Mouse (Mus musculus): ENCODE measurements around the gene Pde4c. TPM values are rescaled to one million over a fixed set of nuclear protein-coding genes. Genes with fewer than 3 reads are reported as not detected.

Gene Pde4c
- 0.38 and 0.55 TPM in 2 replicates for polyA plus RNA-seq (2015; fragmentation: Nextera tagmentation; extraction: Ambion mirVana)

GRCm38 (mm10) chr8:70723486-70724210 is at the start of gene Pde4c:
TSS of gene Pde4c (plus strand) at chr8:70723720.
- no peak within 1 kb of the TSS for H3K9ac ChIP-seq (ENCODE audit: low read length)
- ATAC-seq (replicated peaks; ENCODE audit: extremely low read depth, insufficient read depth, low FRiP score), result no peak
- H3K27ac ChIP-seq (ENCODE audit: low read length), result no peak within 1 kb of the TSS
- no peaks in the 10 kb centered on the region for H3K4me1 ChIP-seq (ENCODE audit: control insufficient read depth, insufficient read depth, low read length)
- no peaks in the 10 kb centered on the region for H3K9me3 ChIP-seq (replicated peaks; ENCODE audit: control insufficient read depth, low read length)
- H3K36me3 ChIP-seq (ENCODE audit: control insufficient read depth, insufficient read depth), result no peaks in the 10 kb centered on the region
- H3K4me2 ChIP-seq (ENCODE audit: low read depth, low read length), result no peak within 1 kb of the TSS
- no peak within 1 kb of the TSS for H3K4me3 ChIP-seq (ENCODE audit: low read length)
- 54% methylated on average over 7 of the region's 7 CpGs for WGBS
- peaks cover 22% of the 10 kb centered on the region for H3K27me3 ChIP-seq (ENCODE audit: control insufficient read depth, insufficient read depth, low read length)

- H3K27ac ChIP-seq (ENCODE audit: low read length), result peak overlapping the region; percentile 94
- no peaks in the 10 kb centered on the region for H3K9me3 ChIP-seq (replicated peaks; ENCODE audit: control insufficient read depth, low read length)
- no peak for ATAC-seq (replicated peaks; ENCODE audit: extremely low read depth, insufficient read depth, low FRiP score)
- H3K4me1 ChIP-seq (ENCODE audit: control insufficient read depth, insufficient read depth, low read length), result peaks cover 14% of the 10 kb centered on the region
- H3K36me3 ChIP-seq (ENCODE audit: control insufficient read depth, insufficient read depth), result peaks cover 11% of the 10 kb centered on the region
- H3K27me3 ChIP-seq (ENCODE audit: control insufficient read depth, insufficient read depth, low read length), result no peaks in the 10 kb centered on the region
- peak overlapping the region; percentile 81 for H3K9ac ChIP-seq (ENCODE audit: low read length)
- peak overlapping the region; percentile 79 for H3K4me3 ChIP-seq (ENCODE audit: low read length)
- peak overlapping the region; percentile 90 for H3K4me2 ChIP-seq (ENCODE audit: low read depth, low read length)
- WGBS, result 77% methylated on average over 3 of the region's 3 CpGs
These were observed 49.4 kb upstream of the Pde4c start for GRCm38 (mm10) chr8:70674109-70674508.

- 72% methylated on average over 4 of the region's 4 CpGs for WGBS
- H3K27ac ChIP-seq (ENCODE audit: low read length), result peak overlapping the region; percentile 94
- H3K4me1 ChIP-seq (ENCODE audit: control insufficient read depth, insufficient read depth, low read length), result peaks cover 15% of the 10 kb centered on the region
- H3K4me2 ChIP-seq (ENCODE audit: low read depth, low read length), result peak overlapping the region; percentile 90
- peak overlapping the region; percentile 81 for H3K9ac ChIP-seq (ENCODE audit: low read length)
- H3K9me3 ChIP-seq (replicated peaks; ENCODE audit: control insufficient read depth, low read length), result no peaks in the 10 kb centered on the region
- no peak overlapping the region for H3K4me3 ChIP-seq (ENCODE audit: low read length)
- no peak for ATAC-seq (replicated peaks; ENCODE audit: extremely low read depth, insufficient read depth, low FRiP score)
- H3K27me3 ChIP-seq (ENCODE audit: control insufficient read depth, insufficient read depth, low read length), result no peaks in the 10 kb centered on the region
- H3K36me3 ChIP-seq (ENCODE audit: control insufficient read depth, insufficient read depth), result peaks cover 13% of the 10 kb centered on the region
These were observed 48.8 kb upstream of the Pde4c start for GRCm38 (mm10) chr8:70674716-70675115.

- Histone ChIP-seq H3K4me3 (ENCODE audit: low read length) (no peak overlapping the region), H3K4me2 (ENCODE audit: low read depth, low read length) (no peak overlapping the region), H3K27me3 (ENCODE audit: control insufficient read depth, insufficient read depth, low read length) (no peaks in the 10 kb centered on the region), H3K9me3 (replicated peaks; ENCODE audit: control insufficient read depth, low read length) (no peaks in the 10 kb centered on the region), H3K36me3 (ENCODE audit: control insufficient read depth, insufficient read depth) (peaks cover 13% of the 10 kb centered on the region), H3K9ac (ENCODE audit: low read length) (no peak overlapping the region), H3K4me1 (ENCODE audit: control insufficient read depth, insufficient read depth, low read length) (peaks cover 15% of the 10 kb centered on the region), H3K27ac (ENCODE audit: low read length) (peak overlapping the region; percentile 94)
- no peak for ATAC-seq (replicated peaks; ENCODE audit: extremely low read depth, insufficient read depth, low FRiP score)
- WGBS, result 59% methylated on average over 1 of the region's 1 CpGs
These were observed 48.2 kb upstream of the Pde4c start for GRCm38 (mm10) chr8:70675336-70675735.

- Histone ChIP-seq H3K9ac (ENCODE audit: low read length) (no peak overlapping the region), H3K27me3 (ENCODE audit: control insufficient read depth, insufficient read depth, low read length) (no peaks in the 10 kb centered on the region), H3K9me3 (replicated peaks; ENCODE audit: control insufficient read depth, low read length) (no peaks in the 10 kb centered on the region), H3K36me3 (ENCODE audit: control insufficient read depth, insufficient read depth) (peaks cover 13% of the 10 kb centered on the region), H3K4me3 (ENCODE audit: low read length) (no peak overlapping the region), H3K27ac (ENCODE audit: low read length) (no peak overlapping the region), H3K4me2 (ENCODE audit: low read depth, low read length) (no peak overlapping the region), H3K4me1 (ENCODE audit: control insufficient read depth, insufficient read depth, low read length) (peaks cover 19% of the 10 kb centered on the region)
- WGBS, result 91% methylated on average over 15 of the region's 15 CpGs
- ATAC-seq (replicated peaks; ENCODE audit: extremely low read depth, insufficient read depth, low FRiP score), result no peak
These were observed 46.0 kb upstream of the Pde4c start for GRCm38 (mm10) chr8:70677451-70678080.

- Histone ChIP-seq H3K27me3 (ENCODE audit: control insufficient read depth, insufficient read depth, low read length) (no peaks in the 10 kb centered on the region), H3K9me3 (replicated peaks; ENCODE audit: control insufficient read depth, low read length) (no peaks in the 10 kb centered on the region), H3K4me1 (ENCODE audit: control insufficient read depth, insufficient read depth, low read length) (peaks cover 21% of the 10 kb centered on the region), H3K4me3 (ENCODE audit: low read length) (no peak overlapping the region), H3K9ac (ENCODE audit: low read length) (no peak overlapping the region), H3K4me2 (ENCODE audit: low read depth, low read length) (no peak overlapping the region), H3K27ac (ENCODE audit: low read length) (no peak overlapping the region), H3K36me3 (ENCODE audit: control insufficient read depth, insufficient read depth) (peaks cover 13% of the 10 kb centered on the region)
- ATAC-seq (replicated peaks; ENCODE audit: extremely low read depth, insufficient read depth, low FRiP score), result no peak
These were observed 44.8 kb upstream of the Pde4c start for GRCm38 (mm10) chr8:70678679-70679078.

- Histone ChIP-seq H3K4me3 (ENCODE audit: low read length) (no peak overlapping the region), H3K9me3 (replicated peaks; ENCODE audit: control insufficient read depth, low read length) (no peaks in the 10 kb centered on the region), H3K27me3 (ENCODE audit: control insufficient read depth, insufficient read depth, low read length) (no peaks in the 10 kb centered on the region), H3K27ac (ENCODE audit: low read length) (no peak overlapping the region), H3K36me3 (ENCODE audit: control insufficient read depth, insufficient read depth) (peaks cover 13% of the 10 kb centered on the region), H3K4me1 (ENCODE audit: control insufficient read depth, insufficient read depth, low read length) (peaks cover 15% of the 10 kb centered on the region), H3K9ac (ENCODE audit: low read length) (peak overlapping the region; percentile 12; the same call in 1 of the 2 replicates), H3K4me2 (ENCODE audit: low read depth, low read length) (no peak overlapping the region)
- 90% methylated on average over 4 of the region's 4 CpGs for WGBS
- ATAC-seq (replicated peaks; ENCODE audit: extremely low read depth, insufficient read depth, low FRiP score), result no peak
These were observed 44.1 kb upstream of the Pde4c start for GRCm38 (mm10) chr8:70679404-70679803.

DNA sequence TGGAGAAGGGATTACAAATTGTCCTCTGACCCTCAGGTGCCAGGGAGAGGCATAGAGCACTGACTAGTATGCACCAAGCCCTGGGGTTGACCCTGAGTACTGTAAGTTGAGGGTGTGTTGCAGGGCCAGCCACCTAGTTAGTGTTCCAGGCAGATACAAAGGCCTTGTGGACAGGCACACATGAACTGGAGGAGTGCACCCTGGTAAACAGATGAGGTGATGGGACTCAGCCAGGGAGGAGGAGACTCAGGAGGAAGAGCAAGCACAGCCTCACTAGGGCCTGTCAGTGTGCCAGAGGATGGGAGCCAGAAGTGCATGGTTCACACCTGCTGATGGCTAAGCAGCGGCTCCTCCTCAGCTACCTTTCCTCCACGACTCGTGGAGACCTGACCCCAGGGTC is 43.5 kb upstream of the Pde4c start:
- Histone ChIP-seq H3K36me3 (ENCODE audit: control insufficient read depth, insufficient read depth) (peaks cover 13% of the 10 kb centered on the region), H3K4me1 (ENCODE audit: control insufficient read depth, insufficient read depth, low read length) (peaks cover 10% of the 10 kb centered on the region), H3K4me3 (ENCODE audit: low read length) (no peak overlapping the region), H3K9ac (ENCODE audit: low read length) (no peak overlapping the region), H3K27ac (ENCODE audit: low read length) (no peak overlapping the region), H3K27me3 (ENCODE audit: control insufficient read depth, insufficient read depth, low read length) (no peaks in the 10 kb centered on the region), H3K4me2 (ENCODE audit: low read depth, low read length) (no peak overlapping the region), H3K9me3 (replicated peaks; ENCODE audit: control insufficient read depth, low read length) (no peaks in the 10 kb centered on the region)
- WGBS, result 75% methylated on average over 3 of the region's 3 CpGs
- ATAC-seq (replicated peaks; ENCODE audit: extremely low read depth, insufficient read depth, low FRiP score), result no peak

- ATAC-seq (replicated peaks; ENCODE audit: extremely low read depth, insufficient read depth, low FRiP score), result no peak
- Histone ChIP-seq H3K4me2 (ENCODE audit: low read depth, low read length) (no peak overlapping the region), H3K36me3 (ENCODE audit: control insufficient read depth, insufficient read depth) (peaks cover 13% of the 10 kb centered on the region), H3K4me1 (ENCODE audit: control insufficient read depth, insufficient read depth, low read length) (peaks cover 10% of the 10 kb centered on the region), H3K27me3 (ENCODE audit: control insufficient read depth, insufficient read depth, low read length) (no peaks in the 10 kb centered on the region), H3K4me3 (ENCODE audit: low read length) (no peak overlapping the region), H3K27ac (ENCODE audit: low read length) (peak overlapping the region; percentile 92), H3K9ac (ENCODE audit: low read length) (no peak overlapping the region; the same call in 1 of the 2 replicates), H3K9me3 (replicated peaks; ENCODE audit: control insufficient read depth, low read length) (no peaks in the 10 kb centered on the region)
- WGBS, result 73% methylated on average over 3 of the region's 3 CpGs
These were observed 42.1 kb upstream of the Pde4c start for GRCm38 (mm10) chr8:70681410-70681809.
